Mouse (Mus musculus) MEL (cell line): ENCODE measurements around the gene Gm20388. TPM values are rescaled to one million over a fixed set of nuclear protein-coding genes. Genes with fewer than 3 reads are reported as not detected.

Source experiments
- DNase-seq: peaks from one replicate; pipeline ENCODE4 v3.0.0; 2011; ENCODE audit warnings: low read depth, low spot score
- H3K27ac ChIP-seq: 2 replicates; pipeline ENCODE4 v1.5.1; 2012; ENCODE audit warnings: low read depth, mild to moderate bottlenecking, control low read depth, low read length, moderate library complexity; ENCODE audit not compliant: control insufficient read depth
- H3K27me3 ChIP-seq, 2 experiments: fragments of 150-350 bp in 1 of 2; sonication (generic) in 1 of 2; 2 replicates each; pipeline ENCODE4 v1.6.1; 2012; ENCODE audit warnings: low read length in 2 of 2, mild to moderate bottlenecking in 2 of 2, improper control_type of control experiment in 1 of 2, moderate library complexity in 1 of 2; ENCODE audit not compliant: insufficient read depth in 2 of 2, control insufficient read depth in 1 of 2
- H3K36me3 ChIP-seq, 2 experiments: 2 replicates each; pipeline ENCODE4 v1.6.1; 2012 to 2014; ENCODE audit warnings: low read length in 2 of 2, improper control_type of control experiment in 1 of 2, inconsistent platforms in 1 of 2, mild to moderate bottlenecking in 1 of 2; ENCODE audit not compliant: insufficient read depth in 2 of 2, control insufficient read depth in 1 of 2
- H3K4me1 ChIP-seq, 2 experiments: fragments of 150-350 bp in 1 of 2; sonication (generic) in 1 of 2; 2 replicates each; pipeline ENCODE4 v1.6.1; 2012; ENCODE audit warnings: low read length in 2 of 2, improper control_type of control experiment in 1 of 2, mild to moderate bottlenecking in 1 of 2; ENCODE audit not compliant: insufficient read depth in 2 of 2, control insufficient read depth in 1 of 2
- H3K4me3 ChIP-seq, 2 experiments: fragments of 150-350 bp in 1 of 2; sonication (generic) in 1 of 2; 2 replicates each; pipeline ENCODE4 v1.5.1; 2012; ENCODE audit warnings: low read depth in 2 of 2, low read length in 2 of 2, mild to moderate bottlenecking in 2 of 2, moderate library complexity in 2 of 2, control low read depth in 1 of 2, improper control_type of control experiment in 1 of 2; ENCODE audit not compliant: control insufficient read depth in 1 of 2, insufficient read depth in 1 of 2
- H3K79me2 ChIP-seq: 2 replicates; pipeline ENCODE4 v1.6.1; 2012; ENCODE audit warnings: mild to moderate bottlenecking, low read length, moderate library complexity; ENCODE audit not compliant: control insufficient read depth, poor library complexity, insufficient read depth
- H3K9ac ChIP-seq: 2 replicates; pipeline ENCODE4 v1.6.1; 2012; ENCODE audit warnings: low read depth, mild to moderate bottlenecking, control low read depth, low read length, moderate library complexity; ENCODE audit not compliant: control insufficient read depth, poor library complexity, severe bottlenecking
- H3K9me3 ChIP-seq: fragments of 150-350 bp; sonication (generic); replicated peaks from 2 replicates; pipeline ENCODE4 v1.6.1; 2012; ENCODE audit warnings: mild to moderate bottlenecking, low read length, improper control_type of control experiment, moderate library complexity; ENCODE audit not compliant: insufficient read depth
- CHD2 ChIP-seq: IDR thresholded peaks from 2 replicates; pipeline ENCODE4 v1.6.1; 2011; ENCODE audit warnings: low read length, improper control_type of control experiment
- CTCF ChIP-seq, 3 experiments: IDR thresholded peaks in 2 of 3; conservative IDR thresholded peaks in 1 of 3; 2 replicates each; pipeline ENCODE4 v1.5.1; 2011 to 2012; ENCODE audit warnings: low read length in 3 of 3, low read depth in 2 of 3, mild to moderate bottlenecking in 2 of 3, improper control_type of control experiment in 1 of 3, inconsistent platforms in 1 of 3, mixed read lengths in 1 of 3, moderate library complexity in 1 of 3; ENCODE audit not compliant: control insufficient read depth in 1 of 3, insufficient read depth in 1 of 3, poor library complexity in 1 of 3, severe bottlenecking in 1 of 3
- E2F4 ChIP-seq: IDR thresholded peaks from 2 replicates; pipeline ENCODE4 v1.6.1; 2011; ENCODE audit warnings: low read depth, low read length, improper control_type of control experiment, borderline replicate concordance
- ELF1 ChIP-seq: IDR thresholded peaks from 2 replicates; pipeline ENCODE4 v1.6.1; 2014; ENCODE audit warnings: low read depth, mild to moderate bottlenecking, inconsistent platforms, low read length, improper control_type of control experiment, moderate library complexity
- EP300 ChIP-seq, 2 experiments: IDR thresholded peaks; 2 replicates each; pipeline ENCODE4 v1.6.1; 2011; ENCODE audit warnings: improper control_type of control experiment in 2 of 2, low read length in 2 of 2, low read depth in 1 of 2, mild to moderate bottlenecking in 1 of 2
- ETS1 ChIP-seq: IDR thresholded peaks from 2 replicates; pipeline ENCODE4 v1.6.1; 2012; ENCODE audit warnings: low read depth, mild to moderate bottlenecking, inconsistent platforms, low read length, improper control_type of control experiment, moderate library complexity
- GABPA ChIP-seq: IDR thresholded peaks from 2 replicates; pipeline ENCODE4 v1.6.1; 2012; ENCODE audit warnings: low read depth, mild to moderate bottlenecking, inconsistent platforms, low read length, improper control_type of control experiment, moderate library complexity
- HCFC1 ChIP-seq: IDR thresholded peaks from 2 replicates; pipeline ENCODE4 v1.6.1; 2012; ENCODE audit warnings: low read depth, mild to moderate bottlenecking, inconsistent platforms, low read length, improper control_type of control experiment, moderate library complexity
- MAFK ChIP-seq: IDR thresholded peaks from 2 replicates; pipeline ENCODE4 v1.6.1; 2011; ENCODE audit warnings: low read depth, mild to moderate bottlenecking, low read length, improper control_type of control experiment, borderline replicate concordance
- MAX ChIP-seq: IDR thresholded peaks from 2 replicates; pipeline ENCODE4 v1.6.1; 2011; ENCODE audit warnings: low read length, improper control_type of control experiment
- MEF2A ChIP-seq: IDR thresholded peaks from 2 replicates; pipeline ENCODE4 v1.6.1; 2014; ENCODE audit warnings: low read depth, mild to moderate bottlenecking, inconsistent platforms, low read length, improper control_type of control experiment; ENCODE audit not compliant: poor library complexity, insufficient replicate concordance, severe bottlenecking; ENCODE audit errors: extremely low read depth
- MYB ChIP-seq: IDR thresholded peaks from 2 replicates; pipeline ENCODE4 v1.6.1; 2011; ENCODE audit warnings: mild to moderate bottlenecking, low read depth, low read length, improper control_type of control experiment
- NELFE ChIP-seq: IDR thresholded peaks from 2 replicates; pipeline ENCODE4 v1.6.1; 2011; ENCODE audit warnings: low read depth, low read length, improper control_type of control experiment
- NRF1 ChIP-seq: IDR thresholded peaks from 2 replicates; pipeline ENCODE4 v1.6.1; 2014; ENCODE audit warnings: low read depth, mild to moderate bottlenecking, inconsistent platforms, low read length, improper control_type of control experiment, moderate library complexity; ENCODE audit not compliant: poor library complexity, insufficient read depth, severe bottlenecking
- POLR2AphosphoS2 ChIP-seq: IDR thresholded peaks from 2 replicates; pipeline ENCODE4 v1.6.1; 2011; ENCODE audit warnings: low read length, improper control_type of control experiment
- POLR2AphosphoS5 ChIP-seq: IDR thresholded peaks from 2 replicates; pipeline ENCODE4 v1.6.1; 2012; ENCODE audit warnings: low read depth, borderline replicate concordance, mild to moderate bottlenecking, inconsistent platforms, low read length, moderate library complexity, mixed read lengths
- TAL1 ChIP-seq: IDR thresholded peaks from 2 replicates; pipeline ENCODE4 v1.6.1; 2012; ENCODE audit warnings: mild to moderate bottlenecking, inconsistent platforms, low read length, moderate library complexity, mixed read lengths
- TBP ChIP-seq: IDR thresholded peaks from 2 replicates; pipeline ENCODE4 v1.8.0; 2011; ENCODE audit warnings: low read depth, low read length, improper control_type of control experiment
- UBTF ChIP-seq: IDR thresholded peaks from 2 replicates; pipeline ENCODE4 v1.6.1; 2012; ENCODE audit warnings: low read depth, mild to moderate bottlenecking, inconsistent platforms, low read length, improper control_type of control experiment, moderate library complexity, borderline replicate concordance; ENCODE audit not compliant: insufficient read depth
- USF1 ChIP-seq: IDR thresholded peaks from 2 replicates; pipeline ENCODE4 v1.6.1; 2014; ENCODE audit warnings: low read depth, mild to moderate bottlenecking, inconsistent platforms, low read length, improper control_type of control experiment, moderate library complexity
- USF2 ChIP-seq, 2 experiments: IDR thresholded peaks; 2 replicates each; pipeline ENCODE4 v1.6.1; 2011 to 2012; ENCODE audit warnings: improper control_type of control experiment in 2 of 2, low read length in 2 of 2, borderline replicate concordance in 1 of 2, inconsistent platforms in 1 of 2, low read depth in 1 of 2, mild to moderate bottlenecking in 1 of 2; ENCODE audit not compliant: insufficient read depth in 1 of 2
- ZC3H11A ChIP-seq: IDR thresholded peaks from 2 replicates; pipeline ENCODE4 v1.6.1; 2012; ENCODE audit warnings: low read depth, mild to moderate bottlenecking, inconsistent platforms, low read length, improper control_type of control experiment
- ZNF384 ChIP-seq: IDR thresholded peaks from 2 replicates; pipeline ENCODE4 v1.6.1; 2012; ENCODE audit warnings: low read depth, mild to moderate bottlenecking, inconsistent platforms, low read length, improper control_type of control experiment
- polyA plus RNA-seq, 2 experiments: library from polyadenylated mRNA; stranded (reverse) in 1 of 2; unstranded in 1 of 2; fragments of >175 nt in 1 of 2; fragments of >200 nt in 1 of 2; gene quantifications; 2 replicates each; pipeline versions ENCODE4 v1.2.1 to v1.2.4; 2012; ENCODE audit warnings: low replicate concordance in 2 of 2, low read depth in 1 of 2; ENCODE audit not compliant: insufficient read length in 2 of 2, insufficient read depth in 1 of 2, missing spikeins in 1 of 2
- total RNA-seq: library from RNA; depleted of rRNA; stranded (reverse); fragments of 300-350 nt; gene quantifications from 2 replicates; pipeline ENCODE4 v1.2.3, GENCODE M21; 2012

Gene Gm20388
- total and polyA plus RNA-seq, 3 experiments, result 11.1 to 17.8 TPM; not detected in 1

GRCm38 (mm10) chr8:123527720-123528489, 3617.3 kb downstream of the Gm20388 start:
- Histone ChIP-seq H3K36me3 (no peaks in the 10 kb centered on the region; a peak in 1 of 4 replicates), H3K4me1 (no peaks in the 10 kb centered on the region), H3K79me2 (no peaks in the 10 kb centered on the region), H3K9me3 (no peaks in the 10 kb centered on the region), H3K27me3 (no peaks in the 10 kb centered on the region), H3K9ac (no peak overlapping the region), H3K4me3 (no peak overlapping the region), H3K27ac (no peak overlapping the region)
- no peak for DNase-seq
- TF ChIP-seq HCFC1 (no peak), POLR2AphosphoS5 (no peak), TBP (no peak), GABPA (no peak), MAFK (no peak), ZC3H11A (no peak), NELFE (no peak), MAX (no peak), UBTF (no peak)

GRCm38 (mm10) chr8:123536242-123536989, 3625.8 kb downstream of the Gm20388 start:
- no peak overlapping the region for H3K27ac ChIP-seq
- no peaks in the 10 kb centered on the region for H3K4me1 ChIP-seq
- TF ChIP-seq MEF2A (no peak), TAL1 (no peak), EP300 (IDR thresholded peaks at IDR 0.05; ENCODE audit: low read depth in 1 of 2, low read length in 2 of 2) (no peak), ELF1 (no peak), ZNF384 (no peak), HCFC1 (no peak), ETS1 (no peak), E2F4 (no peak), USF1 (no peak), CTCF (IDR thresholded peaks at IDR 0.05 in 2 of 3, conservative IDR thresholded peaks at IDR 0.05 in 1 of 3; ENCODE audit: control insufficient read depth in 1 of 3, insufficient read depth in 1 of 3, low read depth in 2 of 3, low read length in 3 of 3, poor library complexity in 1 of 3, severe bottlenecking in 1 of 3) (no peak), NRF1 (no peak), CHD2 (no peak), POLR2AphosphoS2 (no peak), TBP (no peak), MYB (no peak), USF2 (IDR thresholded peaks at IDR 0.05; ENCODE audit: borderline replicate concordance in 1 of 2, insufficient read depth in 1 of 2, low read depth in 1 of 2, low read length in 2 of 2) (no peak)
- no peak overlapping the region for H3K4me3 ChIP-seq
- no peaks in the 10 kb centered on the region for H3K9me3 ChIP-seq
- no peak for DNase-seq
- no peak overlapping the region for H3K9ac ChIP-seq
- no peaks in the 10 kb centered on the region for H3K27me3 ChIP-seq
- H3K79me2 ChIP-seq, result no peaks in the 10 kb centered on the region
- no peaks in the 10 kb centered on the region for H3K36me3 ChIP-seq
